Mouse (Mus musculus): ENCODE measurements at regions not wholly inside any gene's neighbourhood (a gene's known extent, or its start where the extent isn't known, plus 50 kb on each side); places are given as distances from the start of the nearest gene placed in this dataset.
"Not testable (repeated sequence)": the region's sequence is repeated elsewhere in the genome, so short reads cannot be mapped to it uniquely, and the experiment has no call there.

- not testable (repeated sequence) for TF ChIP-seq CTCF (IDR thresholded peaks at IDR 0.05; ENCODE audit: low read depth, low read length); POLR2A (IDR thresholded peaks at IDR 0.05; ENCODE audit: insufficient read depth, low read length); EP300 (IDR thresholded peaks at IDR 0.05; ENCODE audit: insufficient read depth, low read depth, low read length)
Measured at GRCm38 (mm10) chr1:161727357-161727756, 60.9 kb downstream of the Fasl start.

Measured in ES-Bruce4 (cell line).